Mouse (Mus musculus) embryonic fibroblast, embryonic 13.5 days (primary cell): ENCODE results near the gene Lsamp.

Experiments
- CTCF ChIP-seq: IDR thresholded peaks from 2 replicates; pipeline ENCODE4 v1.5.1; 2011; ENCODE audit warnings: mild to moderate bottlenecking, control low read depth, low read length, moderate library complexity, borderline replicate concordance; ENCODE audit not compliant: insufficient read depth
- POLR2A ChIP-seq: IDR thresholded peaks from 2 replicates; pipeline ENCODE4 v1.6.1; 2011; ENCODE audit warnings: low read depth, mild to moderate bottlenecking, control low read depth, low read length, moderate library complexity

- TF ChIP-seq CTCF (no peak), POLR2A (no peak)
Observed at GRCm38 (mm10) chr16:41481832-41482231, 1497.7 kb downstream of the Lsamp start.
